Mouse (Mus musculus) urinary bladder, postnatal 4 days (tissue): ENCODE data around the gene Fam208a.

ENCODE experiments used
- DNase-seq, 2 experiments: peaks; one replicate each; pipeline ENCODE4 v3.0.0; 2021 to 2022; ENCODE audit warnings: low spot score in 2 of 2

The Fam208a gene

DNA sequence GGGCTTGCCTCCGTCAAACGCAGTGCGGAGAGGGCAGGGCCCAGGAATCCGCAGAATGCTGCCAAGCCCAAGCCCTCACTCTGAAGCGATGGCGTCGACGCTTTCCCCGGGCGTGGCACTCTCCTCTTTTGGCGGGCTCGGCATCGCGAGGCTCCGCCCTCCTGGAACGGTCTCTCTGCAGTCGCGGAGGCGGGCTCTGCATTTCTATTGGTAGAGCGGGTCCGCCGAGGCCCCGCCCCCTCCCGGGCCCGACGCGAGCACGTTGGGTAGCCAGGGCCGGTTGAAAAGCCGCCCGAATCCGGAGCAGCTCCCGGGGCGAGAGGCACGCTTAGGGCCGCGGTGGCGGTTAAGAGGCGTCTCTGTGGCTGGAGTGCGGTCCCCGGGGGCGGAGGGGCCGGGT, at the start of gene Fam208a:
Gene Fam208a (plus strand): TSS at position 262 of the 400 bp plus-strand sequence.
- DNase-seq: peak; percentile 91 to 94

DNA sequence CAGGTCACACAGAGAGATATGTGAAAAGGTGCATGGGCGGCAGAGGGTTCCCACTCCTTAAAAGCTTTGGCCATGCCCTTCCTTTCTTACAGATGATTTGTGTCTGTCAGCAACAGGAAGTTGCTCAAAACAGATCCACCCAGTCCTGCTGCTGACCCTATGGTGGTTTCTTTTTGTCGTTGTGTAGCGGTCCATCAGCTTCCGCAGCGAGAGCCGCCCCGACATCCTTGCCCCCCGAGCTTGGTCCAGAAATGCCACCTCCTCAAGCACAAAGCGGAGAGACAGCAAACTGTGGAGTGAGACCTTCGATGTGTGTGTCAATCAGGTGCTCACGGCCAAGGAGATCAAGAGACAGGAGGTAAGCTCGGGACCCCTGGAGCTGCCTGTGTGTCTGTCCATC, 49.2 kb upstream of the Fam208a start:
- no peak for DNase-seq

DNA sequence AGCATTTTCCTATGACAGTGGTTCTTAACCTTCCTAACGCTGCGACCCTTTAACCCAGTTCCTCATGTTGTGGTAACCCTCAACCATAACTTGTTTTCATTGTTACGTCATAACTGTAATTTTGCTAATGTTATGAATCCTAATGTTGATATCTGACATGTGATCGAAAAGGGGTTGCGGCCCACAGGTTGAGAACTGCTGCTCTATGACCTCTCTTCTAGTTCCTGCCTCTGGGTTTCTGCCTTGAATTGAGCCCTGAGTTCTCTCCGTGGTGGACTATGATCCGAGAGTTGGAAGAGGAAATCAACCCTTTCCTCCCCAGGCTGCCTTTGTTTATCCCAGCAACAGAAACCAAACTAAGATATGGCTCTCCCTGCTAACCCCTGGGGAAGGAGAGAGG, 47.2 kb upstream of the Fam208a start:
- DNase-seq: no peak

DNA sequence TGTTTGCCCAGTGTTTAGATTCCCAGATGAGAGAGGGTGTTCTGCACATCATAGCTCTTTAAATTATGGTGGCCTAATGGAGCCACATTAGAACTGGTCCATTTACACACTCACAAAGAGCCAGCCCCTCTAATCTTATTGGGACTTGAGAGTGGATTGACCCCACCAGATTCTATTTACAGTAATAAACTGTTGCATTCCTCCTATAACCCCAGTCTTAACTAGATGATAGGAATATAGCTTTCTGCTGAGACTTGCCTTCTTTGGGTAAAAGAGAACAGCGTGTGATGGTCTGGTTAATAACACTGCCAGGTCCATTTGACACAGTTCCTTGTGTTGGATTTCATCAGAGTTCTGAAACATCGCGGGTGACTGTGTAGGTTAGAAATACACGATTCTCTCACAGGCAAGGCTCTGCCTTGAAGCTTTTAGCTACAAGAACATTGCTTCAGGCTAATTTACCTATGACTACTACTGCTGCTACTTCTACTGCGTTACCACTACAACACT, 45.3 kb upstream of the Fam208a start:
- no peak for DNase-seq

DNA sequence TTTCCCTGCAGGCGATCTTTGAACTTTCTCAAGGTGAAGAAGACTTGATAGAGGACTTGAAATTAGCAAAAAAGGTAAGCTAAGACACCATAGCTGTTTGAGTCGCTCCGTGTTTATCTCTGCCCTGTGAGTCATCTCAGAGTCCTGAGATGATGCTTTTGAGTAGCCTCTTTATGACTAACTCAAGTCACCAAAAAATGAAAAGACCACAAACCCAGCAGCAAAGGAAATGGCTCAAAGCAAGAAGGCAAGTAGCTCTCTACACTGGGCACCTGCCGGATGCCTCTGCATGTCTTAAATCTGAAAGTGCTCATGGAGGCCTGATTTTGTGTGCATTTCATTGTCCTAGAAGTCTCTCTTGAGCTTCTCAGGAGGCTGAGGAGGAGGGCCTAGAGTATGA, 44.5 kb upstream of the Fam208a start:
- DNase-seq: no peak

DNA sequence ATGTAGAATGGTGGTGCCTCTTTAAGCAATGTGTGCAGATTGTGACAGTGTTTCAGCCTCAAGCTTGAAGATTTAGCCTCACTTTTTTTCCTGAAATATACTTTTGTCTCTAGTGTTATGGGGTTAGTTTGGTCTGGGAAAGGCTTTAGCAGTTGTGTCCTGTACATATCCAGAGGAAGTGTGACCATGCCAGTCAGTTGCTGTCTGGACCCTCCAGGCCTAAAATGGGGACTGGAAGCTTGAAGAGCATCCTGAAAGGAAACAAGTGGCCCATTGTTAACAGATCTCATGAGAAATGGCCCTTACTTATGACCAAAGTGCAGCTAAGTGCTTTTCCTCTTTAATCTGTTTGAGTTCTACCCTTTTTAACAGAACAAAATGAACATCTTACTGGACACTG, 40.0 kb upstream of the Fam208a start:
- DNase-seq: no peak

DNA sequence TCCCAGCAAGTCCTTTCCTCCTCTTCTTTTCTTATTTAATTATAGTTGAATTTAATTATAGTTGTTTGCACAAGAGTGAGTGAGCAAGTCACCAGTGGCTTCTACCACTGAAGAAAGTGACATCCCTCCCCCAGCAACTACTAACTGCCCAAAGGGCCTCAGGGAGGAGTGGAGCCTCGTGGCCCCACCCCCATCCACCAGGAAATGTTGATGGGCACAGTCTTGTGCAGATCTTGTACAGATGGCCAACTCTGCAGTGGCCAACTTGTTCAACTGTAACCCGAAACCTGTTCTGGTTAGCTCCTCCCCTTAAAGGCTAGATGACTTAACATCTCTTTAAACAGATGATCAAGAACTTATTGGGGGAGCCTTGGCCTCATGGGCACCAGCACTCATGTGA, 38.9 kb upstream of the Fam208a start:
- no peak for DNase-seq

DNA sequence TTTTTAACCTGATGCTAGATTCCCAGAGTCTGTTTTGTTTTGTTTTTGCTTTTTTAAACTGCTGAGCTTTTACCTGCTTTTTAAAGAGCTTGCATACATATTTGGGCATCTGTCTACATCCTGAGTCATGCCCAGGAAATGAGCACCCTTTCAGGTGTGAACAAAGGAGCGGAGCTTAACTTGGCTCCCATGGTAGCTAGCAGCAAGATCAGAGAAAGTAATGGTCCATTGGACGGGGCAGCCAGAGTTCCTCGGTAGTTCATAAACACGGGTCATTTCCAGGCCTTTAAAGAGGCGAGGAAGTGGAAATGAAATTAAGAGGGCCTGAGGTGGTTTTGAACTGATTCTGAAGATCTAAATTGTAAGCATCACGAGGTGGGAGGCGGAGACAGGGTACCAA, 38.0 kb upstream of the Fam208a start:
- DNase-seq: no peak

DNA sequence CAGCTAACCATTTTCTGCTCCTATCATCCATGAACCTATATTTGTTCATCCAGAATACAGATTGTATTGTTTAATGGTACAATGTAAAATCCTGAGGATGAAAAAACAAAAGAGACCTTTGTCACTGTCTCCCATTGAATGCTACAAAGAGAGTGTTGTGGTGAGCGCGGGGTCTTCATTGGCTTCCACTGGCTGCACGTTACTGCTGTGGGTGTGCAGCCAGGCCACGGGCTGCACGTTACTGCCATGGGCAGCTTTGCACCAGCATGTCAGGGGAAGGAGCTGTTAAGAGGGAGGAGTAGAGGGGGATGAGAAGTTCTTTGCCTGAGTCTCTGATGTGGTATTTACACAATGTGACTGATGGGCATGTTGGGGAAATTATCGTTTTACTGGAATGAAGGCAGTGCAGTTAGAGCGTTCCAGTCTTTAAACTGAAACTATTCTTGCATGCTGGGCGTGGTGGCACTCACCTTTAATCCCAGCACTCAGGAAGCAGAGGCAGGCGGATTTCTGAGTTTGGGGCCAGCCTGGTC, 36.8 kb upstream of the Fam208a start:
- DNase-seq: no peak

DNA sequence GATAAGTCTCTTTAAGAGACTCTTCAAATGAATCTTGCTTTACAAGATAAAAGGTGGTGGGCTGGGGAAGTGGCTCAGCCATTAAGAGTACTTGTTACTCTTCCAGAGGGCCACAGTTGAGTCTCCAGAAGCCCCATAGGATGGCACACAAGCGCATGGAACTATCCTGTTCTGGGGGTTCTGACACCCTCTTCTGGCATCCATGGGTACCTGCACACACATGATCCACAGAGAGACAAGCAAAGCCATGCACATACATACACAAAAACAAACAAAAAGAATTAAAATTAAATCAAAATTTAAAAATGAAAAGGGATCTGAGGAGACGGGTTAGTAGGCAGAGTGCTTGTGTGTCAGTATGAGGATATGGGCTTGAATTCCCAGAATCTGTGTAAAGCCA, 36.0 kb upstream of the Fam208a start:
- no peak for DNase-seq

DNA sequence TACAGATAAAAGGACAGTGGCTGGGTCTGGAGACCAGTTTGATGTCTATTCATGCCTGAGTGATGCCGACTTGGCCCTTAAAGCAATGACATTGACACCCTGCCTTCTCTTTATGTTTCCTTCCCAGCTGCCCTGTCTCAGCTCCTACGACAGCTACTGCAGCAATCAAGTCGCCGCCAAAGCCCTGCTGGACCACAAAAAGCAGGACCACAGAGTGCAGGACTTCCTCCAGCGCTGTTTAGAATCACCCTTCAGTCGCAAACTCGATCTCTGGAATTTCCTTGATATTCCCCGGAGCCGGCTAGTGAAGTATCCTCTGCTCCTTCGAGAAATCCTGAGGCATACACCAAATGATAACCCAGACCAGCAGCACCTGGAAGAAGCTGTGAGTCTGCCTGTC, 34.8 kb upstream of the Fam208a start:
- no peak for DNase-seq

DNA sequence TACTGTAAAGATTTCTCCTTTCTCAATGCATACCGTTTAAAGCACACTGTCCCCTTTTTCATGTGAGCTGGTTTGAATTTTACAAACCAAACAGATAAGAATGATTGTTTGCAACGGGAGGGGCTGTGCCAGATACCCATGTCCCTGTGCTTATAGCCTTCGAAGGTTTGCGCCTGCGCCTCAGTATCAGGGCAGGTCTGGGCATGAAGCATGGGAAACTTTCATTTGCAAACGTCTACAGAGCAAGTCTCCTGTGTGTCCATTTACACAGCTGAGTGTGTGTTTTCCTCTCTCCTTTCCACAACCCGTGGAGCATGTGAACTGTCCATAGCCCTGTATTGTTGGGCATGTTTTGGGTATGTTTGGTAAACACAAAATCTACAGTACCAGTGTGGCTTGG, 32.2 kb upstream of the Fam208a start:
- DNase-seq: no peak

DNA sequence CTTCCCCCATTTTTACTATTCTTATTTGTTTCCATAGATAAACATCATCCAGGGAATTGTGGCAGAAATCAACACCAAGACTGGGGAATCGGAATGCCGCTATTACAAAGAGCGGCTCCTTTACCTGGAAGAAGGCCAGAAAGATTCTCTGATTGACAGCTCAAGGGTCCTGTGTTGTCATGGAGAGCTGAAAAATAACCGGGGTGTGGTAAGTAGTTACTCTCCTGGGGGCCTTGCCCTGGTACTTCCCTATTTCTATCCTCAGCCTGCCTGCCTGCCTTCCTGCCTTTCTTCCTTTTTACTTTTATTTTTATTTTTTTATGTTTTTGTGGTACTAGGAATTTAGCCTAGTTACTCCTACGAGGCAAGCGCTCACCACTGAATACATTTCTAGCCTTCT, 31.1 kb upstream of the Fam208a start:
- DNase-seq: no peak

DNA sequence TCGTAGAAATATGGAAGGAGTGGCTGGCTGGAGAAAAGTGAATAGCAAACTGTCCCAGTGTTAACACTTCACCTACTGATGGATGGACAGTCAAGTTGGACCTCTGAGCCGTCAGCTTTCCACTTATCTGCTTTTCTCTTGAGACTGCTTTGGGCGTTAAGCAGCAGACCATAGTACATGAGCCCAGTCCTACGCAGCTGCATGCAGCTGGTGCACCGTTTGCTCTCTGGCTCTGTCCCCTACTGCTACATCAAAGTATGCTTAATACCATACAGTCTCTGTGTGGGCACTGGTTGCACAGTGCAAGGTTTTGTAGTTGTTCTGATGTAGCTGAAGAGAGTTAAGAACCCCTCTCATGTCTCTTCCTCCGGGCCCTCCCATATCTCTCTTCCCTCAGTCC, 28.1 kb upstream of the Fam208a start:
- no peak for DNase-seq

DNA sequence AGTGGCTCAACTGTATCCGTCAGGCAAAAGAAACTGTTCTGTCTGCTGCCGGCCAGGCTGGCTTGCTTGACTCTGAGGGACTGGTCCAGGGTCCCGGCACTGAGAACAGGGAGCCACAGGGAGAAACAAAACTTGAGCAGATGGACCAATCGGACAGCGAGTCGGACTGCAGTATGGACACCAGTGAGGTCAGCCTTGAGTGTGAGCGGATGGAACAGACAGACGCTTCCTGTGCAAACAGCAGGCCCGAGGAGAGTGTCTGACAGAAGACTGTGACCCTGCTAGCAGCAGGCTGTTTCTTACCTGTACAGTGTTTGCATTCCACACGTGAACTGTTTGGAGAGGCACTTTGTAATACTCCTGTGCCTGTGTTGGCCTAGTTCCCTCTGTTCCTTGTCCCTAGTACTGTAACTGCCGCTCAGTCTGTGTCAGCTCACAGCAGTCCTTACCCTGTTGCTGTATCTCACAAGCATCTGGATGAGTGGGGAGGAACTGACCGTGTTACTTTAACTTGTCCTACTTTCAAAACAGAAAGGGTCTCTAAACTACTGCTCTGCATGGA, 26.8 kb upstream of the Fam208a start:
- no peak for DNase-seq

DNA sequence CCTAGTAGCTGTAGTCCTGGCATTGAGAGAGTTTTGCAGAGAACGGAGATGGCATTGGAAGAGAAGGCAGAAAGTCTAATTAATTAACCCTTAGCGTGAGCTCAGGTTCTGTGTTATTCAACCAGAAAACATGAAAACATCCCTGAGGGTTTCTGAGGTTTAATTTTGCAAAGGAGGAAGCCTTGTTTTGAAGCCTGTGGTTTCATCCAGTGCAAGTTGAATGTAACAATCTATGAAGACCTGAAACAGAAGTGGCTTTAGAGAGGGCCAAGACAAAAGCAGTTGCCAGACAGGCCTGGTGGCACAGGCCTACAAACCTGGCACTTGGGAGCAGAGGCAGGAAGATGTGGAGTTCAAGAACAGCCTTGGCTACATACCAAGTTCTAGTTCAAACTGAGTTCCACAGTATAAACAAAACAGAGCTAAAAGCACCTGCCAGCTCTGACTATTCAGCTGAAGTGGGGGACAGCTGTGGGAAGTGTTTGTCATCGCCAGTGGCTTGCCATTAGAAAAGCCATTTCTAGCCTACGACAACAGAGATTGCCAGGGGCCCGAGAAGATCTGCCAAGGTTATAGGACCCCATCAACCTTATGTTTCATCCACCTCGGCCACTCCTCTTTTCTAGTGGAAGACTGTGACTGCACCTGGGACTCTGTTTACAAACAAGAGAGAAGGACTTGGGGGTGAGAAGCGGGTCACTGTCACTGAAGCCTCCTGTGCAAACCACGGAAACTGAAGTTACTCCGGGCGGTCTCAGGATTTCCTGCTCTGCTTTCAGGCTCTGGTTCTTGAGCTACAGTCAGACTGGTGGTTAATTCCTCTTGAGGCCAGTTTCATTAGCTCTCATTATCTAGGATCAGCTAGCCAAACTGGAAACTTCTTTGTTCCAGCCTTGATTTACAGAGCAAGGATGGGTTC, 26.0 kb upstream of the Fam208a start:
- no peak for DNase-seq

DNA sequence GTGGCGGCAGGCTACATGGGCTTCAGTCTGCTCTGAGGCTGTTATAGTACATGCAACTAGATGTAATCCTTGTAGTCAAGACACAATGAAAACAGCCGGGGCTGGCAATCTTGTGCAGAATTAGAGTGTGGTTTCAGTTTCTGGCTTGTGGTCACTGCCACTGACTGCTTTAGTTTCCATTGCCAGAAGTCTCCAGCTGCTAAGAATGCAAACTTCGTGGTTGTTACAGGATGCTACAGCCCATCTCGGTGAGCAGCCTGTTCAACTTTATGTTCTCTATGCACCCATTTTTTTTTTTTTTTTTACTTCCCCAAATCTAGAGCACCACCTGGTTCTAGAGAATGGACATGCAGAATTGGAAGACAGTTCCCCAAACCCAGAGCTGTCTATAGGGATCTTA, 23.2 kb upstream of the Fam208a start:
- no peak for DNase-seq

DNA sequence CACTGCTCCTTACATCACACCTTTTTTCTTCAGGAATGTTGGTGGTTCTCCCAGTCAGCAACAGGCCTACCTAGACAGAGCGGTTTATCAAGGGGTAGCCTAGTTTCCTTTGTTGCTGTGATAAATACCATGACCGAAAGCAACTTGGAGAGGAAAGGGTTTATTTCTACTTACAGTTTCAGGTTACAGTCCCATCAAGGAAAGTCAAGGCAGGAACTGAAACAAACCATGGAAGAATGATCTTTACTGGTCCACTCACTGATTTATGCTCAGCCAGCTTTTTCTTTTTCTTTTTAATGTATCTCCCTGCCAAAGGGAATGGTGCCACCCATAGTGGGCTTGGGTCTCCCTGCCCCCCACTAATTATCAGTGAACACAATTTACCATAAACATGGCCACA, 22.7 kb upstream of the Fam208a start:
- no peak for DNase-seq

DNA sequence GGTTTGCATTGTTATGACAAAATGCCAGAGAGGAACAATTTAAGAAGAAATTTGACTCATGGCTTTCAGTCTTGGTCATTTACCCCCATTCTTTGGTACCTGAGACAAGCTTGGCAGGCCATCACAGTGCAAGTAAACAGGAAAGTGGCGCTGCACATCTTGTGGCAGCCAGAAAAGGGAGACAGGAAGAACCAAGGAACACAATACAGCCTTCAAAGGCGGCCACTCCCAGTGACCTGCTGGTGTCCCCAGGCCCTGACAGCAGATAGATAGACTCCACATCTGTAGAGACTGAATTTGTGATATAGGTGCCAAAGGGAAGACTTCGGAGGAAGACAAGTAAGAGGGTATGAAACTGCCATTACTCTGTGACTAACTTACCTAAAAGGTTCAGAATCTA, 20.4 kb upstream of the Fam208a start:
- DNase-seq: no peak

DNA sequence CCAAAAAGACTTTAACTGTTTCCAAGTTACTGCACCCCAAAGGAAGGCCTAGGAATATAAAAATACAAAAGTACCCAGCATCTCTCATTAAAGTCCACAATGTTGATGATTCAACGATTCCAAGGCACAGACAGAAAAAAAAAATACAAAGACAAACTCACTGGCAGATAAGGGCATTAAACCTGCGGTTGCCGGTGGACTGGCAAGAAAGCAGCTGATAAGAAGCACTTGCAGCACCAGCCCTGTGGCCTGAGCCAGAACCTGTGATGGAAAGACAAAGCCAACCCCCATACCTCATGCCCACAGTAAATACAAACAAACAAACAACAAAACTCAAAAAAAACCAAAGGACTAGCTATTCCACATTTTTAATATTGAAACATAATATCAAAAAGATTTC, 19.0 kb upstream of the Fam208a start:
- DNase-seq: no peak

DNA sequence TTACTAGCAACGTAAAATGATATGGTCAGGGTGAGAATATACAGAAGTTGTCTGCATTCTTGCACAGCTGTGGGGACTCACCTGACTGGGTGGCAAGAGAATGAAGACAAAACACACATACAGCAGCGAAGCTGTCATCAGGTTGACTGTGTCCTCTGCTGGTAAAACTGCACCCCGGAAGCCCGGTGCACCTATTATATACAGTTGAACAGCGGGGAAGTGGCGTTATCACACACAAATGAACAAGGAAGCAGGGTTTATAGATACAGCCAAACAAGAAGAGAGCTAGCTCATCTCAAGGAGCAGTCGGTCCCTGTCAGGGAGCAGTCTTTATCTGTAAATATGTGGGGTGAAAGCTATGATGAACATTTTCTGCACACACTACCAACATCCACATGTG, 17.1 kb upstream of the Fam208a start:
- DNase-seq: no peak

DNA sequence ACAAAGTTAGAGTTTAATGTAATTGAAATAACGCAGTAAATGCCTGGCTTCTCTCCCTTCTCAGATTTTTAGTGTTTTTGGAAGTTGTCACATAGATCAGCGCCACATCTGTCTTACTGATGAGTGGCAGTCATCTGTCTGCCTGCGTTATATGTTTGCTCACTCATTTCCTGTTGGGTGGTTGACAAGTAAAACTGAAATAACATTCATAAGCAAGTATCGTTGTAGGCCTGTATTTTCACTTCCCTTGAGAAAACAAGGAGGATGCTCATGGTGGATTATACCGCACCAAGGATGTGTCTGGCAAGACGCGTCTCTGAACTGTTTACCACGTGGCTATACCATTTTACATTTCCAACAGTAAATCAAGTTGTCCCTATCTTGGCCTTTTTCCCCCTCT, 15.9 kb upstream of the Fam208a start:
- no peak for DNase-seq

DNA sequence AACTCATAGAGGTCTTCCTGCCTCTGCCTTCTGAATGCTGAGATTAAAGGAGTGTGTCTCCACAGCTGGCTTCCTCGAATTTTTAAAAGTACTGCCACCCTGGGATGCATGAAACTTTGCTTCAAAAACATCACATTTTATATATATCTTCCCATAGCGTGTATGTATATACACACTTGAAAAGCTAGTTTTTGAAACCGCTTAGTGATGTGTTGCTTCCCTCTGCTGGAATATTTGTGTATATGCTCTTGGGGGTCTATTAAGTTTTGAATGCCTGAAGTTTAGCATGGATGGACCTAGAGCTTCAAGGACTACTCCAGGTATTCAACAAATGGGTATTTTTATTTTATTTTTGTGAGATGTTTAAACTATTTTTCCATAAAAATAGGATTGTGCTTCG, 14.7 kb upstream of the Fam208a start:
- no peak for DNase-seq
